Mouse (Mus musculus): ENCODE measurements around the gene Nek7. TPM values are rescaled to one million over a fixed set of nuclear protein-coding genes. Genes with fewer than 3 reads are reported as not detected.

Gene Nek7
- polyA plus RNA-seq, 1 experiment from 2014 or later, result 35.1 TPM

GRCm38 (mm10) chr1:138500155-138500554, 119.8 kb downstream of the Nek7 start:
- Histone ChIP-seq H3K4me2 (no peak overlapping the region), H3K27ac (ENCODE audit: low read depth) (no peak overlapping the region), H3K9me3 (ENCODE audit: low read depth, low read length) (no peaks in the 10 kb centered on the region), H3K27me3 (ENCODE audit: insufficient read depth, low read length) (no peaks in the 10 kb centered on the region), H3K4me3 (ENCODE audit: low read depth, low read length) (no peak overlapping the region), H3K4me1 (ENCODE audit: insufficient read depth) (no peaks in the 10 kb centered on the region), H3K36me3 (ENCODE audit: insufficient read depth) (no peaks in the 10 kb centered on the region), H3K9ac (no peak overlapping the region)
- DNase-seq, result no peak
- TF ChIP-seq CTCF (IDR thresholded peaks at IDR 0.05; ENCODE audit: low read depth), result no peak
- ATAC-seq (ENCODE audit: insufficient read depth), result no peak
- 41% methylated on average over 10 of the region's 10 CpGs for WGBS

DNA sequence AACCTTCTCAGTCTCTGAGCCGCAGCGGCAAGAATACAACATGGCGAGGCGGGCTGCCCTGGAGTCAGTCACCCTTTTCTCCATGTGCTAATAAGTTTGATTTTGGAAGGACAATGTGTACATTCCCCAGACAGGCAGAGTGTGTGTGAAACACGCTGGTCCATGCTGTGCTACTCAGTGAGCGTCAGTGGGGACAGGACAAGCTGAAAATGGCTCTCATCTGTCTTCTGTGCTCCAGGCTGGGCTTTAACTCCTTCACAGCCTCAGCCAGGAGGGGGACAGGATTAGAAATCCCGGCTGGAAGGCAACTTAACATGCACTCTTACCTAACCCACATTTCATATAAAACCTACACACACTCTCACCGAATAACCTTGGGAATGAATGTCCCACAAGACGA, 120.5 kb downstream of the Nek7 start:
- no peaks in the 10 kb centered on the region for H3K9me3 ChIP-seq (ENCODE audit: low read depth, low read length)
- no peaks in the 10 kb centered on the region for H3K27me3 ChIP-seq (ENCODE audit: insufficient read depth, low read length)
- no peak overlapping the region for H3K4me3 ChIP-seq (ENCODE audit: low read depth, low read length)
- H3K36me3 ChIP-seq (ENCODE audit: insufficient read depth), result no peaks in the 10 kb centered on the region
- H3K27ac ChIP-seq (ENCODE audit: low read depth), result no peak overlapping the region
- no peak for DNase-seq
- H3K4me1 ChIP-seq (ENCODE audit: insufficient read depth), result no peaks in the 10 kb centered on the region
- H3K9ac ChIP-seq, result no peak overlapping the region
- TF ChIP-seq CTCF (IDR thresholded peaks at IDR 0.05; ENCODE audit: low read depth), result no peak
- ATAC-seq (ENCODE audit: insufficient read depth), result no peak
- WGBS, result 51% methylated on average over 9 of the region's 9 CpGs
- H3K4me2 ChIP-seq, result no peak overlapping the region

GRCm38 (mm10) chr1:138491382-138492097, 128.4 kb downstream of the Nek7 start:
- H3K4me2 ChIP-seq, result no peak overlapping the region
- H3K9me3 ChIP-seq (ENCODE audit: low read depth, low read length), result no peaks in the 10 kb centered on the region
- ATAC-seq (ENCODE audit: insufficient read depth), result no peak
- peaks cover 4% of the 10 kb centered on the region; the same call in 1 of the 2 replicates for H3K36me3 ChIP-seq (ENCODE audit: insufficient read depth)
- H3K9ac ChIP-seq, result no peak overlapping the region
- no peaks in the 10 kb centered on the region for H3K4me1 ChIP-seq (ENCODE audit: insufficient read depth)
- no peak for DNase-seq
- no peak for TF ChIP-seq CTCF (IDR thresholded peaks at IDR 0.05; ENCODE audit: low read depth)
- no peaks in the 10 kb centered on the region for H3K27me3 ChIP-seq (ENCODE audit: insufficient read depth, low read length)
- 92% methylated on average over 6 of the region's 6 CpGs for WGBS
- H3K4me3 ChIP-seq (ENCODE audit: low read depth, low read length), result no peak overlapping the region
- H3K27ac ChIP-seq (ENCODE audit: low read depth), result no peak overlapping the region

GRCm38 (mm10) chr1:138487569-138487968, 132.4 kb downstream of the Nek7 start:
- Histone ChIP-seq H3K4me2 (no peak overlapping the region), H3K9me3 (ENCODE audit: low read depth, low read length) (no peaks in the 10 kb centered on the region), H3K27me3 (ENCODE audit: insufficient read depth, low read length) (no peaks in the 10 kb centered on the region), H3K4me1 (ENCODE audit: insufficient read depth) (no peaks in the 10 kb centered on the region), H3K36me3 (ENCODE audit: insufficient read depth) (peaks cover 5% of the 10 kb centered on the region; the same call in 1 of the 2 replicates), H3K9ac (no peak overlapping the region), H3K27ac (ENCODE audit: low read depth) (no peak overlapping the region), H3K4me3 (ENCODE audit: low read depth, low read length) (no peak overlapping the region)
- DNase-seq (peak; percentile 30), ATAC-seq (ENCODE audit: insufficient read depth) (peak; percentile 35; the same call in 1 of the 2 replicates)
- 75% methylated on average over 5 of the region's 5 CpGs for whole genome bisulfite sequencing
- peak; percentile 46 for TF ChIP-seq CTCF (IDR thresholded peaks at IDR 0.05; ENCODE audit: low read depth)

GRCm38 (mm10) chr1:138480694-138481093, 139.2 kb downstream of the Nek7 start:
- 88% methylated on average over 1 of the region's 1 CpGs for WGBS
- Histone ChIP-seq H3K4me1 (ENCODE audit: insufficient read depth) (no peaks in the 10 kb centered on the region), H3K27me3 (ENCODE audit: insufficient read depth, low read length) (no peaks in the 10 kb centered on the region), H3K27ac (ENCODE audit: low read depth) (no peak overlapping the region), H3K9ac (no peak overlapping the region), H3K4me2 (no peak overlapping the region), H3K4me3 (ENCODE audit: low read depth, low read length) (no peak overlapping the region), H3K9me3 (ENCODE audit: low read depth, low read length) (no peaks in the 10 kb centered on the region; the same call in 1 of the 2 replicates), H3K36me3 (ENCODE audit: insufficient read depth) (no peaks in the 10 kb centered on the region)
- no peak for TF ChIP-seq CTCF (IDR thresholded peaks at IDR 0.05; ENCODE audit: low read depth)
- ATAC-seq (ENCODE audit: insufficient read depth) (no peak), DNase-seq (no peak)

- no peak for DNase-seq
Observed at GRCm38 (mm10) chr1:138465352-138465751, 154.6 kb downstream of the Nek7 start.

GRCm38 (mm10) chr1:138461425-138461824, 158.5 kb downstream of the Nek7 start:
- 78% methylated on average over 3 of the region's 3 CpGs for WGBS
- DNase-seq, result no peak
- Histone ChIP-seq H3K36me3 (ENCODE audit: insufficient read depth) (no peaks in the 10 kb centered on the region), H3K4me2 (no peak overlapping the region), H3K27ac (ENCODE audit: low read depth) (no peak overlapping the region), H3K27me3 (ENCODE audit: insufficient read depth, low read length) (no peaks in the 10 kb centered on the region), H3K4me3 (ENCODE audit: low read depth, low read length) (no peak overlapping the region), H3K9me3 (ENCODE audit: low read depth, low read length) (no peaks in the 10 kb centered on the region; the same call in 1 of the 2 replicates), H3K9ac (no peak overlapping the region), H3K4me1 (ENCODE audit: insufficient read depth) (no peaks in the 10 kb centered on the region)
- no peak for TF ChIP-seq CTCF (IDR thresholded peaks at IDR 0.05; ENCODE audit: low read depth)
- no peak for ATAC-seq (ENCODE audit: insufficient read depth)

More at GRCm38 (mm10) chr1:138465352-138465751, 154.6 kb downstream of the Nek7 start:
- no peak for ATAC-seq (ENCODE audit: insufficient read depth)
- WGBS, result 63% methylated on average over 2 of the region's 2 CpGs
- Histone ChIP-seq H3K9me3 (ENCODE audit: low read depth, low read length) (no peaks in the 10 kb centered on the region; the same call in 1 of the 2 replicates), H3K4me1 (ENCODE audit: insufficient read depth) (no peaks in the 10 kb centered on the region), H3K36me3 (ENCODE audit: insufficient read depth) (no peaks in the 10 kb centered on the region), H3K27ac (ENCODE audit: low read depth) (no peak overlapping the region), H3K4me2 (no peak overlapping the region), H3K4me3 (ENCODE audit: low read depth, low read length) (no peak overlapping the region), H3K9ac (no peak overlapping the region), H3K27me3 (ENCODE audit: insufficient read depth, low read length) (no peaks in the 10 kb centered on the region)
- TF ChIP-seq CTCF (IDR thresholded peaks at IDR 0.05; ENCODE audit: low read depth), result no peak
